Mouse (Mus musculus) heart, postnatal 25 days (tissue): ENCODE data around the gene Zfp605. TPM values are rescaled to one million over a fixed set of nuclear protein-coding genes. Genes with fewer than 3 reads are reported as not detected.
A peak's percentile ranks its signal among the peaks of the same experiment; 100 is the strongest.
"Not testable (repeated sequence)": the region's sequence is repeated elsewhere in the genome, so short reads cannot be mapped to it uniquely, and the experiment has no call there.

ENCODE experiments used
- DNase-seq: peaks from one replicate; pipeline ENCODE4 v3.0.0; 2022; ENCODE audit warnings: low spot score
- intact Hi-C: fragments of 180-260 bp; cut with DNase I; formaldehyde crosslinking; loops from one replicate; pipeline ENCODE4 v1.15.1; 2025
- total RNA-seq, 2 experiments: library from RNA; stranded (reverse); gene quantifications; 2 replicates each; pipeline ENCODE4 v1.2.3; 2021

Gene Zfp605
- total RNA-seq, 2 experiments from 2014 or later = 2.7 to 3.1 TPM

- no peak for DNase-seq
- intact Hi-C loops = no loop called here
Observed at GRCm38 (mm10) chr5:110106140-110106871, 3.6 kb upstream of the Zfp605 start.

- intact Hi-C loops = no loop called here
Observed at GRCm38 (mm10) chr5:110106901-110107564, 2.9 kb upstream of the Zfp605 start.

DNA sequence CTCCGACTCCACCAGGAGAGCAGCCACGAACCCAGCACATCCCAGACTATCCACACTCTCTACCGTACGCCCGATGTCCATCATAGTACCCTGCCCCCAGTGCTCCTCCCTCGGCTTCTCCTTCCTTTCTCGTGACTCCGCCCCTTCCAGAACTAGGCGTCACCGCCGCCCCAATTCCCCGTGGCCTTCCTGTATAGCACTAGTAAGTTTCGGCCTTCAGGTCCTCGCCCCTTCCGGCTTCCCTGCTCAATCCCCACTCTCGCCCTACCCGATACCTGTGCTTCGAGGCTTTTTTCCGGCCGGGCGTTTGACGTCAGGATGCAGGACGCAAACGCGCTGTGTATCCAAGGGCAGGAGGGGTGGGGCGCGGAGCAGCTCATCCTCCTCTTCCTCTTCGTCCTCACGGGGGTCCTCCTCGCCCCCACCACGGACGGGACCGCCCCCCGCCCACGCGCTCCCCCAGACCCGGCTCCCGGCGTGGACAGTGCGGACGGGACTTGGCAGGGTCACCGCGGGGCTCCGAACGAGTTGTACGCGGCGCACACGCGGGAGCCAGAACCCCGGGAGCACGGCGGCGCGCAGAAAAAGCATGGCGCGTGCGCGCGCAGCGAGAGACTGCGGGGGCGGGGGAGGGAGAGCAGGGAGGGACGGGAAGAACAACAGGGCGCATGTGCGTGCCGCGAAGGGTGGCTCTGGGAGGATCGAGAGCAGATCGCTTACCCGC, 2.1 kb upstream of the Zfp605 start, which contains the start of gene Gtpbp6:
TSS of gene Gtpbp6 (minus strand) at position 617 of the 724 bp plus-strand sequence.
- intact Hi-C loops = no loop called here

More at GRCm38 (mm10) chr5:110106901-110107564, 2.9 kb upstream of the Zfp605 start:
- no peak for DNase-seq

GRCm38 (mm10) chr5:110108305-110108628, 1.6 kb upstream of the Zfp605 start:
- DNase-seq = no peak
- intact Hi-C loops = no loop called here

More for the DNA sequence above, 2.1 kb upstream of the Zfp605 start, which contains the start of gene Gtpbp6:
- peak; percentile 91 for DNase-seq

DNA sequence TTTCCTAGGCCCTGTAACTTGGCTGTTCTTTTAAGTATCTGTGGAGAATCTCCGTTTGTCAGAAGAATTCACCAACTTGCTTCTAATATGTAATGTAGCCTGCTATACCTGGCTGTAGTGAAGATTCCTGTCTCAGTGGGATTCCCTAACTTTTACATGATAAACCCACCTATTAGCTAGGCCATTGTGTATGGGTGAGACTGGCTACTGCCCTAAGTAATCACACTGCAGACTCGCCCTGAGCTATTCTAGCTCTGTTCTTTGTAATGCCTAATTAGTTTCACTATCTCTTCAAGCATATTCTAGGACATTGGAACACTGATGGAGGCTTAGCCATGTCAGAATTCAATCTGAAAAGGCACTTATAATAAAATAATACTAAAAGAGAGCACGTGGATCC, 12.5 kb downstream of the Zfp605 start:
- DNase-seq, intact Hi-C loops: not testable (repeated sequence)

GRCm38 (mm10) chr5:110135293-110136086, 25.6 kb downstream of the Zfp605 start, which contains the start of gene Chfr:
Gene Chfr (plus strand): TSS chr5:110135842.
- intact Hi-C loops = loop anchor here (2.0 to 10.0 kb wide), 3 partner anchors 25 to 81 kb away; partner anchors contain the start of genes Golga3 and Zfp605
- peak; percentile 97 for DNase-seq

- intact Hi-C loops = loop anchor here (5.0 to 10.0 kb wide), 2 partner anchors 41 to 81 kb away; partner anchors contain the start of gene Golga3
- DNase-seq = no peak
Observed at GRCm38 (mm10) chr5:110136087-110136464, 26.2 kb downstream of the Zfp605 start.

DNA sequence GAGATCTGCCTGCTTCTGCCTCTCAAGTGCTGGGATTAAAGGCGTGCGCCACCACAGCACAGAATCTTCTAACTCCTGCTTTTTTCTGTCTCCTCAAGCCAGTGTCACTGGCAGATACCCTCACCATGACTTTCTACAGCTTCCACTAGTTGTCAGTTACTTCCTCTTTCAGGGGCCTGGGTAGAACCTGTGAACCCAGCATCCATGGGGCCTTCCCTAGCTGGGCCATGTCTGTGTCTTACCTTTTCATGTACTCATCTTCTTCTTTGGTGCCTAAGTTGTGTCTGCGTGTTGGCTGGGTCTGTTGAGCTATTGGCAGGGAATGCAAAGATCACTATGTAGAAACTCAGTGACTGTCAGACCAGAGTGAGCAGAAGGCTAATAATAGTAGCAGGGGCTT, 27.9 kb downstream of the Zfp605 start:
- intact Hi-C loops = loop anchor here (5.0 to 10.0 kb wide), 2 partner anchors 39 to 83 kb away; partner anchors contain the start of gene Golga3
- DNase-seq = no peak

DNA sequence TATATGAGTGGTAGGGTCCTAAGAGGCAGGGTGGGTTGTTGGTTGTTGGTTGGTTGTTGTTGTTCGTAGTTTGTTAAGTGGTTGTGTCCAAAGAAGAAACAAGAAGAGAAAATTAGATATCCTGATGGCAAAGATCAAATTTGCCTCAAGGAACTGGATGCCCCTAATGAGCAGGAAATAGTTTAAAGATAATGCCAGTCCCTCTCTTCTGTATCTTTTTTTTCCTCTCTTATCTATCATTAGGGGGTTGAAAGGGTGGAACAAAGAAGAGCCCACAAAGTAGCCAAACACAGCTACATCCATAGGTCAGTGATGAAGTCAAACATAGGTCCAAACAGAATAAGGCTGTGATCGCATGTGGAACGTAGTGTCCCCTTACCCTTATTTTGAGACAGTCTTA, 29.4 kb downstream of the Zfp605 start:
- no peak for DNase-seq
- intact Hi-C loops = loop anchor here (5.0 to 10.0 kb wide), 2 partner anchors 38 to 85 kb away; partner anchors contain the start of gene Golga3

DNA sequence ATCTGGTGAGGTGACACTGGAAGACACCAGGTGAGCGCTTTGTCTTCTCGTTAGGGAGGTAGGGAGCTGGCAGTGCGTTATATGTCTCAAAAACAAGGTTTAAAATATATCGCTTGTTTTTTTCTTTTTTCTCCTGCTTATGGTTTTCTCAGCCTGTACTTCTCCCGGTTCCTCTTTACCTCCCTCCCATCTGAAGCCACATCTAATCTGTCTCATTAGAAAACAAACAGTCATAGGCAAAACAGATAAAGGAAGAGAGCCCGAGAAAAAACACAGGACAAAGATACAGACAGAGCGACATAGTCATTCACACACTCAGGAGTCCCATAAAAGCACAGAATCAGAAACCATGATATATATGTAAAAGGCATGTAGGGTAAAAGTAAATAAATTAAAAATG, 30.5 kb downstream of the Zfp605 start:
- intact Hi-C loops = no loop called here
- no peak for DNase-seq

GRCm38 (mm10) chr5:110142309-110142708, 32.4 kb downstream of the Zfp605 start:
- intact Hi-C loops = no loop called here

GRCm38 (mm10) chr5:110143007-110143406, 33.1 kb downstream of the Zfp605 start:
- intact Hi-C loops = no loop called here
- no peak for DNase-seq

More at GRCm38 (mm10) chr5:110142309-110142708, 32.4 kb downstream of the Zfp605 start:
- DNase-seq = no peak

DNA sequence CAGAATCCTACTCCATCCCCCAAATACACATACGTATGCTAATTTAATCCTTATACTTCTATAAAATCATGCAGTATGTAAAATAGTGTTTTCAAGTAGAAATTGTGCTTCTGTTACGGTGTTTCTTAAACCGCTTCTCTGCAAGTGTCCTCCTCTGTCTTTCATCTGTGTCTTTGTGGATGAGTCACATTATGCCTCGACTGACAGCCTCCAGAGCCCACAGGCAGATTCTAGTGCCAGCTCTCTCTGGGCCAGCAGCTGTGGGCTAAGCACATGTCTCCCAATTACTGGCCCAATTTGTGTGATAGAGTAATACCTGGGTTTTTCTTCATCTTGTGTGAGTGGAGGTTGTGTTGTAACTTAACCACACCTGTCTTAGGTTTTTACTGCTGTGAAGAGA, 59.5 kb downstream of the Zfp605 start:
- DNase-seq = no peak
- intact Hi-C loops = no loop called here

- intact Hi-C loops = loop anchor here (5.0 kb wide), 3 partner anchors 39 to 91 kb away; partner anchors contain the start of genes Chfr and Pgam5
- DNase-seq = peak; percentile 86
Observed at GRCm38 (mm10) chr5:110176362-110177020, 66.6 kb downstream of the Zfp605 start, which contains the start of gene Golga3. Gene Golga3 (plus strand): TSS chr5:110176701.

DNA sequence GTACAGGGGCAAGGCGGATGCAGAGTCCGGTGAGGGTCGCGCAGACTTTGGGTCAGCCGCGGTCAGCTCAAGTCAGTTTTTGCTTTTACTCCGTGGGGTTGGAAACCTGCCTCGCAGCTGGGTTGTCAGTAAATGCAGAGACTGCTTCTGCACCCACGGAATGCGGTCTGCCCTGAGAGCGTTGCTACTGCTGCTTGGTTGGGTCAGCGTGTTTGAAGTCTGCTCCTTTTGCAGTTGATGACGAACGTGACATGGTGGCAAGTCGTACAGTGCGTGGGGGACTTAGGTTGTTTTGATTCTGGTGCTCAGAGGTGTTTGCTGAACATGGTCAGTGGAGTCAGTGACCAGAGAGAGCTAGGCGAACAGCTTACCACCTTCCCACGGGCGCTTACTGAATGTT, 67.1 kb downstream of the Zfp605 start:
- intact Hi-C loops = loop anchor here (5.0 kb wide), 3 partner anchors 40 to 90 kb away; partner anchors contain the start of genes Chfr and Pgam5
- DNase-seq = no peak

DNA sequence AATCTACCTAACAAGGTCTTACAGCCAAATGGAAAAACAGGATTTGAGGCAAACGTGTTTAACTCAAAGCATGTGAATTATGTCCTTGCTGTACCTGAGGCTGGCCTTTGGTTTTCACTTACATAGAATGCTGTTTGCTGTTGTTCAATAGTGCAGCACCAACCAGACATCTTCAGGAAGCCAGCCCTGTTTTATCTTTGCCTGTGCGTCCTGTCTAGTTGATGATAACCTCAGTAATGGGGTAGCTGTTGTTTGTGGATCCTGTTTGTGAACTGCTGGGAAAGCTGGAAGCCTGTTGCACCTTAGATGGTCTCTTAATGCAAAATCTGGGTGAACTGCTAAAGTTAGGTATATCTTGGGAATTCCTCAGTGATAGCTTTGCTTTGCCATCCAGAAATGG, 68.7 kb downstream of the Zfp605 start:
- intact Hi-C loops = loop anchor here (5.0 kb wide), 3 partner anchors 41 to 89 kb away; partner anchors contain the start of genes Chfr and Pgam5
- no peak for DNase-seq
